Mouse (Mus musculus) limb, embryonic 14.5 days (tissue): ENCODE data around the gene Tnfaip8l1. TPM values are rescaled to one million over a fixed set of nuclear protein-coding genes. Genes with fewer than 3 reads are reported as not detected.
A peak's percentile ranks its signal among the peaks of the same experiment; 100 is the strongest.

Source experiments
- ATAC-seq: fragments of 200-750 bp; cut with Nextera tagmentation; 2 replicates; pipeline ENCODE4 v1.8.0; 2017; ENCODE audit warnings: low read depth, moderate number of reproducible peaks, moderate TSS enrichment; ENCODE audit not compliant: low FRiP score
- DNase-seq: peaks from one replicate; pipeline ENCODE4 v3.0.0-alpha.2; 2015; ENCODE audit warnings: low spot score
- H3K27ac ChIP-seq: fragments of 300-500 bp; sonication (generic); replicated peaks from 2 replicates; pipeline ENCODE4 v1.5.1; 2014; ENCODE audit warnings: low read depth, mild to moderate bottlenecking, low read length, moderate library complexity, mixed read lengths
- H3K27me3 ChIP-seq: fragments of 300-500 bp; sonication (generic); 2 replicates; pipeline ENCODE4 v1.6.1; 2014; ENCODE audit warnings: low read length, mixed read lengths; ENCODE audit not compliant: control insufficient read depth, insufficient read depth
- H3K36me3 ChIP-seq: fragments of 300-500 bp; sonication (generic); 2 replicates; pipeline ENCODE4 v1.6.1; 2014; ENCODE audit warnings: mild to moderate bottlenecking, low read length, moderate library complexity, mixed read lengths; ENCODE audit not compliant: control insufficient read depth, insufficient read depth
- H3K4me1 ChIP-seq: fragments of 300-500 bp; sonication (generic); 2 replicates; pipeline ENCODE4 v1.6.1; 2014; ENCODE audit warnings: antibody characterized with exemption, low read length, mixed read lengths; ENCODE audit not compliant: control insufficient read depth, insufficient read depth
- H3K4me2 ChIP-seq: fragments of 300-500 bp; sonication (generic); replicated peaks from 2 replicates; pipeline ENCODE4 v1.6.1; 2014; ENCODE audit warnings: low read depth, mild to moderate bottlenecking, low read length, moderate library complexity; ENCODE audit not compliant: severe bottlenecking
- H3K4me3 ChIP-seq: fragments of 300-500 bp; sonication (generic); replicated peaks from 2 replicates; pipeline ENCODE4 v1.5.1; 2014; ENCODE audit warnings: low read length
- H3K9ac ChIP-seq: fragments of 300-500 bp; sonication (generic); 2 replicates; pipeline ENCODE4 v1.6.1; 2014; ENCODE audit warnings: mild to moderate bottlenecking, low read depth, low read length, moderate library complexity; ENCODE audit not compliant: severe bottlenecking
- H3K9me3 ChIP-seq: fragments of 300-500 bp; sonication (generic); 2 replicates; pipeline ENCODE4 v1.6.1; 2016; ENCODE audit warnings: low read length; ENCODE audit not compliant: control insufficient read depth
- POLR2A ChIP-seq: fragments of 200-500 bp; IDR thresholded peaks from 2 replicates; pipeline ENCODE4 v1.8.0; 2012; ENCODE audit warnings: inconsistent platforms, mild to moderate bottlenecking, moderate library complexity, borderline replicate concordance; ENCODE audit not compliant: insufficient read depth, insufficient read length; ENCODE audit errors: extremely low read depth
- WGBS: fragments of 180-500 bp; shearing (Covaris S2); extraction: QIAGEN DNeasy Blood & Tissue Kit; methylation state at CpG from one replicate; pipeline ENCODE4 v1.1.7; 2014; 5-methylcytosine and 5-hydroxymethylcytosine counted together
- polyA plus RNA-seq, 2 experiments: library from polyadenylated mRNA; depleted of rRNA in 1 of 2; stranded (reverse) in 1 of 2; unstranded in 1 of 2; fragments of >200 nt; fragmentation: Nextera tagmentation in 1 of 2; extraction: Ambion mirVana in 1 of 2; gene quantifications; 2 replicates each; pipeline versions ENCODE4 v1.2.1 to v1.2.3; 2012 to 2014

The Tnfaip8l1 gene
- polyA plus RNA-seq, 2 experiments: 9.3 to 11.6 TPM

DNA sequence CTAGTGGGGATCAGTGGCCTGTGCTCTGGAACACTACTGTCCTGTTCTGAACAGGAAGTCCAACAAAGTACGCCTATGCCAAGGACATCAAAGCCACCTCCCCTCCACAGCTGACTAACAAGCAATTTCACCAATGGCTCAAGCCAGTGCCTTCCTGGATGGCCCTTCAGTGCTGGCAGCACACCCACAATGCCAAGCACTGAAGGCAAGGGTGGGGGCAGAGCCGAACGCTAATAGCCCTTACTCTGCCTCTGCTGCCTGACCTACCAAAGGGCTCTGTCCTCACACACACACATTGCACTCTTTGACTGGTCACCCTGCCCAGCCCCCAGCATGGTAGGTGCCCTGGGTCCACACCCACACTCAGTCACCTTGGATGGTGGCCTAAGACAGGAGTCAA is 46.5 kb downstream of the Tnfaip8l1 start:
- WGBS: 89% methylated on average over 3 of the region's 3 CpGs
- TF ChIP-seq POLR2A: no peak
- Histone ChIP-seq H3K36me3 (peaks cover 81% of the 10 kb centered on the region), H3K4me1 (no peaks in the 10 kb centered on the region), H3K27me3 (no peaks in the 10 kb centered on the region), H3K4me2 (no peak overlapping the region), H3K4me3 (no peak overlapping the region), H3K9ac (no peak overlapping the region), H3K27ac (no peak overlapping the region), H3K9me3 (no peaks in the 10 kb centered on the region)
- no peak for ATAC-seq
- DNase-seq: no peak

GRCm38 (mm10) chr17:56211090-56211489 is 48.8 kb downstream of the Tnfaip8l1 start:
- no peak for TF ChIP-seq POLR2A
- H3K36me3 ChIP-seq: peaks cover 63% of the 10 kb centered on the region
- no peaks in the 10 kb centered on the region for H3K9me3 ChIP-seq
- no peaks in the 10 kb centered on the region for H3K27me3 ChIP-seq
- H3K4me1 ChIP-seq: no peaks in the 10 kb centered on the region
- H3K9ac ChIP-seq: no peak overlapping the region
- H3K27ac ChIP-seq: no peak overlapping the region
- WGBS: 97% methylated on average over 2 of the region's 2 CpGs
- no peak overlapping the region for H3K4me2 ChIP-seq
- no peak for ATAC-seq
- no peak for DNase-seq
- no peak overlapping the region for H3K4me3 ChIP-seq

GRCm38 (mm10) chr17:56212676-56213075 is 50.4 kb downstream of the Tnfaip8l1 start:
- Histone ChIP-seq H3K27me3 (no peaks in the 10 kb centered on the region), H3K27ac (no peak overlapping the region), H3K9ac (no peak overlapping the region), H3K4me3 (no peak overlapping the region), H3K9me3 (no peaks in the 10 kb centered on the region), H3K4me2 (no peak overlapping the region), H3K36me3 (peaks cover 50% of the 10 kb centered on the region), H3K4me1 (peaks cover 11% of the 10 kb centered on the region)
- ATAC-seq (no peak), DNase-seq (no peak)
- no peak for TF ChIP-seq POLR2A
- WGBS: 52% methylated on average over 6 of the region's 6 CpGs

GRCm38 (mm10) chr17:56214229-56214628 is 52.0 kb downstream of the Tnfaip8l1 start:
- Histone ChIP-seq H3K27ac (no peak overlapping the region), H3K9me3 (no peaks in the 10 kb centered on the region), H3K4me2 (no peak overlapping the region), H3K4me1 (peaks cover 15% of the 10 kb centered on the region), H3K27me3 (no peaks in the 10 kb centered on the region), H3K4me3 (no peak overlapping the region), H3K9ac (no peak overlapping the region), H3K36me3 (peaks cover 34% of the 10 kb centered on the region)
- no peak for TF ChIP-seq POLR2A
- no peak for ATAC-seq
- WGBS: 89% methylated on average over 1 of the region's 1 CpGs
- DNase-seq: no peak

GRCm38 (mm10) chr17:56217670-56218069 is 55.4 kb downstream of the Tnfaip8l1 start:
- no peak for TF ChIP-seq POLR2A
- H3K4me2 ChIP-seq: peak overlapping the region; percentile 83
- H3K27ac ChIP-seq: no peak overlapping the region
- peaks cover 4% of the 10 kb centered on the region; the same call in 1 of the 2 replicates for H3K36me3 ChIP-seq
- DNase-seq: no peak
- H3K9me3 ChIP-seq: no peaks in the 10 kb centered on the region
- H3K9ac ChIP-seq: peak overlapping the region; percentile 83
- WGBS: 72% methylated on average over 13 of the region's 13 CpGs
- ATAC-seq: no peak
- peak overlapping the region; percentile 78 for H3K4me3 ChIP-seq
- no peaks in the 10 kb centered on the region for H3K27me3 ChIP-seq
- peaks cover 15% of the 10 kb centered on the region for H3K4me1 ChIP-seq

DNA sequence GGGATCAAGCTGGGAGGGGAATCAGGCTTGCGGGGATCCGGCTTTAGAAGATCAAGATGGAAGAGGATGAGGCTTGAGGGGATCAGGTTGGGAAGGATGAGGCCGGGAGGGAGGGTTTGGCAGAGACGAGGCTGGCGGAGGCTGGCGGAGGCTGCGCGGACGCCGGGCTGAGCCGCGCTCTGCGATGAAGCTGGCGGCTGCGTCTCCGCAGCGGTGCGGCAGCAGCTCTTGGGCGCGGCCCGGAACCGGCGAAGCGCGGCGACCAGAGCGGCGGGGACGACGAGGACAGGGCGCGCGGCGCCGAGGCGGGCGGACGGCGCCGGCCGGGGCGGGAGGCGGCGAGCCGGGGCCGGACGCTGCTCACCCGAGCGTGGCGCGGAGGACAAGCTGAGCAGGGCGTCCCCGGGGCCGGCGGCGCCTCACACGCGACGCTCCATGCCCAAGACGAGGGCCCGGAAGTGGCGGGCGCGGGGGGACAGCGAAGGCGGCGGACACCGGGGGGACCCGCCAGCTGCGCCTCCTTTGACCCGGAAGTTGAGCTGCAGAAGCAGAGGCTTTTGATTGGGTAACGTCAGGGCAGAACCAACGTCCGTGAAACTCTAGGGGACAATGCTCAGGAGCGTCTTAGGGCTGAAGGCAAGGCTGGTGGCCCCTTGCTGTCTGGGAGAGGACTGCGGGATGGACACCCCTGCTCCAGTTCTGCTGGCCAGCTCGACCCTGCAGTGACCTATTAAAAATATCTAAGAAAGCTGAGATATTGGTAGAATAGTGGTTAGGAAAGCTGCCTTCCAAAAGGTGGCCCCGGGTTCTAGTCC is 56.3 kb downstream of the Tnfaip8l1 start, which contains the start of gene Dpp9:
Gene Dpp9, minus strand, starts transcription at position 529 of the 815 bp plus-strand sequence.
- H3K27ac ChIP-seq: peak within 1 kb of the TSS; percentile 80
- H3K4me3 ChIP-seq: peak within 1 kb of the TSS; percentile 78
- peaks cover 4% of the 10 kb centered on the region; the same call in 1 of the 2 replicates for H3K36me3 ChIP-seq
- peak within 1 kb of the TSS; percentile 83 for H3K9ac ChIP-seq
- peak; percentile 94 for DNase-seq
- ATAC-seq: peak; percentile 99
- peaks cover 15% of the 10 kb centered on the region for H3K4me1 ChIP-seq
- WGBS: under 1% methylated on average over 37 of the region's 78 CpGs
- 0 out of 2 replicates have a peak, but pooled peaks have one; percentile 31 for TF ChIP-seq POLR2A
- H3K9me3 ChIP-seq: no peaks in the 10 kb centered on the region
- H3K4me2 ChIP-seq: peak within 1 kb of the TSS; percentile 83
- no peaks in the 10 kb centered on the region for H3K27me3 ChIP-seq
